Mouse (Mus musculus): ENCODE results near the gene Pi4kb.

The Pi4kb gene

DNA sequence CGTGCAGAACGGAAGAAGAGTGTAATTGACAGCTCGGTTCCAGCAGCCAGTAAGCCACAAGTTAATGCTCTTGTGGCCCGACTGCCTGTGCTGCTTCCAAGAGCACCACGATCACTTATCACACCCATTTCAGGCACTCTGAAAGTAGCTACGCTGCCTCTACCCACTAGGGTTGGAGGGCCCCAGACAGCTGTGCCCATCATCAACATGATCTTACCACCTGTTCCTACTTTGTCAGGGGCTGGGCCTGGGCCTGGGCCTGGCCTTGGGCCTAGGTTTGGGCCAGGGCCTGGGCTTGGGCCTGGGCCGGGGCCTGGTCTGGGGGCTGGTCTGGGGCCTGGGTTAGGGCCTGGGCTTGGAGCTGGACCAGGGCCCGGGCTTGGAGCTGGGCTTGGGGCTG is 16.2 kb upstream of the Pi4kb start:
- no peak for DNase-seq

DNA sequence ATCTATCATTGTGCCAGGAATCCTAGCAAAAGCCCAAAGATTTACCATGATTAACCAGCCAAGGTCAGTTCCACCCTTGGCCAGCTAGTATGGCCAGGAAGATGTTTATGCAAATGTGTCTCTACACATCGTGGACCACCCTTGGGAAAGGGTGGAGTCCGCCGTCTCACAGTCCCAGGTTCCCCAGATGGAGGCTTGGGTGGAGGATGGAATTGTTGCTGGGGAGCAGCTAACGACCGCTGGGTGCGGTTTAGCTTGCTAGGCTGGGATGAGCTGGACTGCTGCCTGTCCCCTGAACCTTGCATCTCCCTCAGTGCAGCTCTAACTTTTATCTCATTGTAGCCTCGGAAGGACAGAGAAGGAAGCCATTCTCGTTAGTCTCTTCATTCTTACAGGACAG is 14.7 kb upstream of the Pi4kb start:
- no peak for DNase-seq

DNA sequence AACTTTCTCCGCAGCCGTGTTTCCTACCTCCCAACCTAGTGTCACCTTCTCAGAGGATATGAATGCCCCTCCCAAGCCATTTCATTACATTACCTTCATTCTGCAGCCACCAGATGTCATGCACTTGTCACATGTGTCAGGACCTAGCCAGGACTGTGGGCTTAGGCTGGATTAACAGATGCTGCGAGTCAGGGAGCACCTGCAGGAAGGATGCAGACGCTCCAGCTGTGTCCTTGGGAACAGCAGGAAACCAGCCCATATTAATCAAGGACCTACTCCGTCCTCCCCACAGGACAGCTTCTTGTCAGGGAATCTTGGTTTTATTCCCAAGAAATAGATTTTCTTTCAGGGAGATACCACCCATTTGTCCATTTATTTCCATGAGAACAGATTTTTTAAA is 14.2 kb upstream of the Pi4kb start:
- no peak for DNase-seq

DNA sequence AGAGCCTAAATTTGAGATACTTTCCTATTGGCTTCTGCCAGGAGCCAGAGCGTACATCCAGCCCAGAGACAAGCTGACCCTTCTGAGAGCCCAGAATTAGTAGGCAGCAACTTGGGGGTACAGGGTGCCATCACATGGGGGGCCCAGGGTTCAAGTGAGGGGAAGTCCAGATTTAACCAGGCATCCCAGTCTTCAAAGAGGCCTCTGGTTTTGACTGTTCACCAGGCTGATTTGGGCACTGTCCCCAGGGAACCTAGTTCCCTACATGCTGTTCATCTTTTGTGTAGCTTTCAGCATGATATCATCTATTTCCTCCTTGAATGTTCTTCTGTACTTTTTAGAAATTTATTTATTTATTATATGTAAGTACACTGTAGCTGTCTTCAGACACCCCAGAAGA is 9.5 kb upstream of the Pi4kb start:
- no peak for DNase-seq

DNA sequence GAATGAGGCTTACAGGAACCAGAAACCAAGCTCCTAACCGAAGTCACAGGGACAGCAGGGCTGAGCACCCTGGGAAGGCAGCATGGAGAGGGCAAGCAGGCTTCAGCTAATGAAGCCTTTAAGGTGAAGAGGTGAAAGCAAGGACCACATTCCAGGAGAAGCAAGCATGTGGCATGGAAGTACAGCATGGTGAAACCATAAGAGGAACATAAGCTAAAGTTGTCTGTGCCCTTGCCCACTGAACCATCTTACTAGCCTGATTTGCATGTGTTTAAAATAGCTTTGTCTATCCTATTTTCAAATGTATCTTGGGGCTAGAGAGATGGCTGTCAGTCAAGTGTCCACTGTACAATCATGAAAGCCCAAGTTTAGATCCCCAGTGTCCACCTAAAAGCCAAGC is 8.7 kb upstream of the Pi4kb start:
- DNase-seq, result no peak

DNA sequence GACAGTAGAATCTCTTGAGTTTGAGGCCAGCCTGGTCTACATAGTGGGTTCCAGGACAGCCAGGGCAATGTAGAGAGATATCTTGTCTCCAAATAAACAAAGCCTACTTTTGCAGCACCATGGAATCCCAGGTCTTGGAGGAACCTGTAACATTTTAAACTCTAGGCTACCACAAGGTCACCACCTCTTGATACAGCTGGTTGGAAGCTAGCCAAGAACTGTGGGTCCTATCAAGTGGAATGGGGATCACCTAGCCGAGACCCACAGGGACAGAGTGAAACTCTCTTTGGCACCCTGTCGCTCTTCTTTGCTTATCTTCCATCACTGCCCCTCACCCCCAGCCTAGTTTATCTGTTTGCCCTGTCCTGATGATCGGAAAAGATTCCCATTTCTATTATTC is 2.0 kb upstream of the Pi4kb start:
- DNase-seq, result no peak

DNA sequence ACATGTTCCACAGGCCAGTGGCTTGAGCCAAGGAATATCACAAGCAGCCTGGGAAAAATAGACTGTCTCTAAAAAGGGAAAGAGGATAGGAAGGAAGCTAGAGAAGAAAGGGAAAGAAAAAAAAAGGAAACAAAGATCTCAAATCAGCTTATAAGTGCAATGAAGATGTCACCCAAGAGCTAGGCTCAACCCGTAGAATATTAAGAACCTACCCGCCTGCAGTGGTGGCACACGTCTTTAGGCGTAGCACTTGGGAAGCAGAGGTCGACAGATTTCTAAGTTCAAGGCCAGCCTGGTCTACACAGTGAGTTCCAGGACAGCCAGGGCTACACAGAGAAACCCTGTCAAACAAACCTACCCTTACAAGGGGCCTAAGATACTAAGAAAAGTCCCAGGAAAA is 911 bp upstream of the Pi4kb start:
- DNase-seq, result no peak

DNA sequence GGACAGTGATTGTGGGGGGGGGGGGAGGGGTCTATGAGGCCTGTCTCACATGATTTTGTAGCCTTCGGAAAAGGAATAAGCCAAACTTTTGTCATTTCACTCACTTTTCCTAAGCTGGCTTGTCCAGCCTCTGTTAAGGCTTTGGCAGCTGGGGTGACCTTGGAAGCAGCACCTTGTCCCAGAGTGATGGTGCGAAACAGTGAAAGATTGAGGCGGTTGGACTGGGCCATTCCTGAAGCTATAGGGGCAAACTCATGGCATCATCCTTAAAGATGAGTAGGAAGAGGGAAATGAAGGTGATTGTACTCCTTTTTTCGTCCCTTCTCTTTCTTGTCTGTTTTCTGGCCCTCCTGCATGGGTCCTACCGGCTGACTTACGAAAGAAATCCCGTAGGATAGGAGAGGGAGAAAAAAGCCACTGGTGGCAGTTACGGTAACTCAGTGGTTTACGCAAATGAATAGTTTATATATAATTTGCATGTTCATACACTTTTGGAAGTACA is 454 bp upstream of the Pi4kb start:
- DNase-seq, result no peak

DNA sequence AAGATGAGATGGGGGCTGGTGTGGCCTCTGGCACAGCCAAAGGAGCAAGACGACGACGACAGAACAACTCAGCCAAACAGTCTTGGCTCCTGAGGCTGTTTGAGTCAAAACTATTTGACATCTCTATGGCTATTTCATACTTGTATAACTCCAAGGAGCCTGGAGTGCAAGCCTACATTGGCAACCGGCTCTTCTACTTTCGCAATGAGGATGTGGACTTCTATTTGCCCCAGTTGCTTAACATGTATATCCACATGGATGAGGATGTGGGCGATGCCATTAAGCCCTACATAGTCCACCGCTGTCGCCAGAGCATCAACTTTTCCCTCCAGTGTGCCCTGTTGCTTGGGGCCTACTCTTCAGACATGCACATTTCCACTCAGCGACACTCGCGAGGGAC is 9.8 kb downstream of the Pi4kb start:
- DNase-seq, result peak; percentile 25

DNA sequence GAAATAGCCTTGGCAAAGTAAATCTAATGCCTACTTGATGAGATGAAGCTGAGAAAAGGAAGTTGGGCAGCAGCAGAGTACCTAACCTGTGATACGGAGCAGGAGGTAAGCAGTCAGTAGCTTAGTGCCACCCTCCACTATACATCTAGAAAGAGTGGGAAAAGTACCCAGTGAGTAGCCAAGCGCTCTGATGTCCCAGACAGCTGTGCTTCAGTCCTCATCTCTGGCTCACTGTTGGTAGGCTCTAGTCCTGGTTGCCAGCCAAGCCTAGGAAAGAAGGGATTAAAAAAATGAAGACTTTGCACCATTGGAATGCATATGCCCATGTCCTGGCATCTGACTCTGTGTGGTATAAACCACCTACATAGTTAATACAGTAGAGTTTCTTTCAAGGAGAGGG is 11.0 kb downstream of the Pi4kb start:
- no peak for DNase-seq

DNA sequence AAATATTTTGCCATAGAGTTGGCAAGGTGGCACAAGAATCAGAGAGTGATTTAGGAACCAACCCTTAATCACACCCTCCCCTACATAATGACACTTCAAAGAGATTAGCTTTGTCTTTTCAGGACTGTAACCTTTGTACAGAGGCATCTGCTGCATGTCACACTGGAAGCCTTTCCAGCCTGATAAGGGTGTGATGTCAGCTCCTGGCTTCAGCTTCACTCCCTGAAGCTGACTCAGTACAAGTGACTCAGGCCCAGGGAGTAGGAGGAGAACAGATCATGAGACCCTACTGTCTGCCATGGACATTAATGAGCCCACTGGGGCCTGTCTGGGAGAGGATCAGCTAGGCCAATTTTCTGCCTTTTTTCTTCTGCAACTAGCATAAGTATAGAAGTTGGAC is 13.0 kb downstream of the Pi4kb start:
- DNase-seq, result peak; percentile 49

DNA sequence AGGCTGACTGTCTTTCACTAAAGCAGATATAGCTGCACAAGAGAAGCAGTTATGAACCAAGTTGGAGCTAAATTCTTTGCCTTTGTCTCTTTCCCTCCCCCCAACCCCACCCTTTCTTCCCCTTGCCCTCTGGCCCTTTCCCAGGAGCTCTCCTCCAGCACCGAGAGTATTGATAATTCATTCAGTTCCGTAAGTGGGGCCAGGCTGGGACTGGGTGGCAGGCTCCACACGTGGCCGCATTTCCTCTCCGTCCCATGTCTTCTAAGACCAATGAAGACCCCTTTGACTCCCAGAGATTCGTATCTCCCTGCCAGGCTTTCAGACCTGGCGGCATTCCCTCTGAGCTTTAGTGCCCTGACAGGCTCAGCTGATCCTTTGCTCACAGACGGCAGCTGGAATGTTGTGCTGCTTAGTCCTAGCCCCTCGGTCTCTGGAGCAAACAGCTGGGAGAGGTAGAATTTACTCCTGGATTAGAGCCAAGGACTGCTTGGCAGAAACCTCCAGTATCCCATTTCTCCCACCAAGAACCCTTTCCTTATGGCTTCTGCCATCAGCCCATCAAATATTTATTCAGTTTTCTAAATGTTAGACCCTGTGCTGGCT is 14.7 kb downstream of the Pi4kb start:
- DNase-seq, result peak; percentile 41

DNA sequence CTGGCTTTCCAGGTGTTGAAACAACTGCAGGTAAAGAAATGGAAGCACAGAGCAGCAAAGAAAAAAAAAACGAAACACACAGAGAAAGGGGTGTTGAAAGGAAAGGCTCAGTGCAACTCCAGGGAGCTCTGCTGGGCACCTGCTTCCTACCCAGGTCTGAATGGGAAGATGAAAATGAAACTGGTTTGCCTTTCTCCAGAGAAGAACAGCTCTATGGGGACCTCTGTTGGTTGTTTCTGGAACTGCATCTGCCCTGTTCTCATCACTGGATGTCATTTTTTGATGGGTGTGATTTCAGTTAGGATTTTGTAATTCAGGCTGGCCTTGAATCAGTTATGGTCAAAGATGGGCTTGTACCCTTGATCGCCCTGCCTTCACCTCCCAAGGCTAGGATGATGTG is 22.4 kb downstream of the Pi4kb start:
- DNase-seq, result peak; percentile 91

DNA sequence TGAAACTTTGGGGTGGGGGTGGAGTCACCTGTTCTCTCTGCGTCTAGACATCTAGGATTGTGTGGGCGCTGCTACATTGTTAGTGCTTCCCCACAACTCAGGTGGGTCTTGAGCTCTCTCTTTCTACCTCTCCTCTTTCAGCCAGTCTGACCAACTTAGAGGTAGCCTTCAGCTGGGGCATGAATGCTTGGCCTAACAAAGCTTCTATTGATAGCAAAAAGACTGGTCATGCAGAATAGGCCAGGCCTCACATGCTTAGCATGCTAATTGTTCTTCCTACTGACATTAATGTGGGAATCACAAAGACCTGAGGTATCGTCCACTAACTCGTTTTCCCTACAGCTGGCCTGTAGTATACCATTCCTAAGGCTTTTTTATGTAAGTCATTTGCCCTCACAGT is 28.0 kb downstream of the Pi4kb start:
- no peak for DNase-seq

DNA sequence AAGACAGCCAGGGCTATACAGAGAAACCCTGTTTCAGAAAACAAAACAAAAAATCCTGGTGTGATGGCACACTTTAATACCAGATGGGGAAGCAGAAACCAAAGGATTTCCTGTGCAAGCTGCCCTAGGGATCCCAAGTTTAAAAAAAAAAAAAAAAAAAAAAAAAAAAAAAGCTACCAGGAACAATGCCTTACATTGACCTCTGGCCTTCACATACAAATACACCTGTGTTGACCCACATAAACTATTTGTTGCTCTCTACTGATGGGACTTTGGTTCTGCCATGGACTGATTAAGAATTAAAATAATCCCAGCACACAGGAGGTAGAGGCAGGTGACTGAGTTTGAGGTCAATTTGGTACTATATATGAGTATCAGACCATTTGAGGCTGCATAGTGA is 28.7 kb downstream of the Pi4kb start:
- no peak for DNase-seq

DNA sequence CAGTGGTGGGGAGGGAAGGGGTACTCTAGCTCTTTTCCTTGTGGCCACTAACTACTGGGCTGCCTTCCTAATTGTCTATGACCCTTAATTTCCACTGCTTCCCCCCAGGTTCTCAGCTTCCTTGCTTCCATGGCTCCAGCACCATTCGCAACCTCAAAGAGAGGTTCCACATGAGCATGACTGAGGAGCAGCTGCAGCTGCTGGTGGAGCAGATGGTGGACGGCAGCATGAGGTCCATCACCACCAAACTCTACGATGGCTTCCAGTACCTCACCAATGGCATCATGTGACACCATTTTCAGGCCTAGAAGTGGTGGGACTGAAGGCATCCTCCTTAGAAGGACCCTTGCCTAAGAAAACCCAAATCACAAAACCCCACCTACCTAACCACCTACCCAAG is 31.1 kb downstream of the Pi4kb start:
- no peak for DNase-seq

DNA sequence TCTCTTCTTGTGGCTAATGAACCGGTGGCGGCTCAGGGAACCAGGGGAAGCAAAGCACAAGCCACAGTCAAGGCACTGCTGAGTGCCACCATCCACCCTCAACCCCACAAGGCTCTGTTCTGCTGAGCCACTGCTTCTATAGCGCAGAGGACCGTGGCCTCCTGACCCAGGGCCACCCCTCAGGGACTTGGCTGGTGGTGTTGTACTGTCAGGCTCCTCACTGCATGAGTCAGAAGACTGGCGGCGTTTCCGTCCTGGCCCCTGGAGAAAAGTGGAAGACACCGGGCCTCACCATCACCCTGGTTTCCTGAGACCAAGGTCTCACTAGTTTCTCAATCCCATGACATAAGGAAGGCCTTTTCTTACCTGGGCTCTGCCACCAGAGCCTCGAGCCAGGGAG is 33.2 kb downstream of the Pi4kb start:
- DNase-seq, result no peak

DNA sequence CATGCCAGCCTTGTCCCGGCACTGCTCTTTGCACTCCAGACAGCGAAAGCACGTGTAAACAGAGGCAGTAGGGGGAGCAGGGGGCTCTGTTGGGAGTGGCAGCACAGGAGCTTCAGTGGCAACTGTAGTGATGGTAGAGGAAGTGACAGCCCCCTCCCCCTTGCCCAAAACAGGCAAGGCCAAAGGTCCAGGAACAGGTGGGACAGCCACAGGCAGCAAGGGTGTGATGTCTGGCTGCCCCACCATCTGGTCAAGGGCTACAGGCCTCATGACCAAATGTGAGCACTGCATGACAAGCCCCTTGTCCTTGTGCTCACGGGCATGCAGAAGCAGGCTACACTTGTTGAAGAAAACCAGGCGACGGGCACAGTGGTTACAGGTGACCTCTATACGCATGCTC is 35.9 kb downstream of the Pi4kb start:
- no peak for DNase-seq

DNA sequence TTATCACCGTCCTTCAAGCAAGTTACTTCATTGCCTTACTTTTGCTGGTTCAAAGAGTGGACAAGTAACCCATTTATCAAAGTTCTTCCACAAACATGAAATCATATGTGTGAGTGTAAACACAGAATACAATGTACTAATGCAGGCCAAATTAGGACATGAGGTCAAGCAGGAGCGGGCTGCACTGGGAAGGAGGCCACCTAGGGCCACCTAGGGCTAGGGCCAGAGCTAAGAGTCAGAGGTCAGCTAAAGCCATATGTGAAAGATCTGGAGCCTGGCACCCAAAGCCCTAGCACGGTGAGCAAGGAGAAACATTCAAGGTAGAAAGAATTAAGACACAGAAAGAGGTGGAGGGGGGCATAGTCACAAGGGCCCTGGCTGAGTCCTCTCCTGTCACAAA is 38.5 kb downstream of the Pi4kb start:
- no peak for DNase-seq

DNA sequence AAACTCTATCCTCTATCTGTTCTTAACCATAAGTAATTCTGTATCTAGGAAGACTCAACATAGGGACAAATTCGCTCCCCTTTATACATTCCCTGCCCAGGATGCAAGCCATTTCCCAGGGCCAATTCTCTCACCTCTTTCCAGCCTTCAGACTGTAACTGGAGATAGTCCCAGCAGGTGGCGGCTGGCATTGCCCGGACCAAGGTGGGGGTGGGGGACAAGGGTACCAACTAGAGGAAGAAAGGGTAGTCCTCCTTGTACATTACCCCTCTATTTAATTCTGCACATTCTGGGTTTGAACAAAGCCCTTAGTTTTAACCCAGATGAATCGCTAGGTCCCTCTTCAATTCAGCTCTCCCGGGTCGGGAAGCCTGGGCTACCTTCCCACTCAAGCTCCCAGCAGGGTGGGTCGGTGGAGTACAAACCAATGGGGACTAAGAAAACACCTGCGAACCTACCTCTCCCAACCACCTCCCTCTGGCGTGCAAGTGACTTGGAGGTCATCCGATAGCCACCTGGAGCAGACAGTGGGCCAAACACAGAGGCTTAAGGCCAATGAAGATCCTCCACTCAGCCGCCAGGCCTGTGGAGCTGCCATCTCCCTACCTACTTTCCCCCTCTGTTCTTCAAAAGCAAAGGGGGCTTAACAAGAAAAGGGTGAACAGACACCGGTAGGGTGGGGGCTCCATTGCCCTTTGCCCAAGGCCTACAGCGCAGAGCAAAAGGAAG is 39.3 kb downstream of the Pi4kb start:
- DNase-seq, result no peak

DNA sequence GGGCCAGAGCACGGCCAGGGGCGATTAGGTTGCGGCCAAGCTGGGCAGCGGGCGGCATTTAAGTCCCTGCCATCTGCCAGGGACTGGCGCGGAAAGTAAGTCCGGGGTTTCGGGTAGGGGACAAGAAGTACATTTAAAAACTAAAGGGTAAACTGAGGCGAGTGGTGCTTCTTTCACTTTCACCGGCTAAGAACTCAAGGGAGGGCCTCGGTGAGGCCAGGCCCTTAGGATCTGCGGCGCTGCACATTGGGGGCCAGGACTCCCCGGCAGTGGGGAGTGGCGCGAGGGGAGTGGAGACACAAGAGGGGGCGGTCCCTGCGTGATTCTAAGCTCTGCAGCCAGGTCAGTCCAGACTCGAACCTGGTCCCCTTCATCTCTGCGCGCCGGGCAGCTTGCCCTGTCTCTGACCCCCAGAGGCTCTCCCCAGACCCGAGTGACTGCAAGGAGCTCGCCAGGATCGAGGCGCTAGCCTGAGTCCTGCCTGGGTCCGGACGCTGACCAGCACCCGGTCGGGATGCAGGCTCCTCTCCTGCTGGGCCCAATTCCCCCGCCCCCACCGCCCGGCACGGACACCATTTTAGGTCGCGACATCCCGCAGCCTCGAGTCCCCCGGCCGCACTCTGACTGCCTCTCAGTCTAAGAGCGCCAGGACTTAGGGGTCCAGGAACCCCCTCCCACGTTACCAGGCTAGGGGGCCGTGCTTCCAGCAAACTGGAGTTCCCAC is 40.1 kb downstream of the Pi4kb start:
- peak; percentile 75 for DNase-seq

DNA sequence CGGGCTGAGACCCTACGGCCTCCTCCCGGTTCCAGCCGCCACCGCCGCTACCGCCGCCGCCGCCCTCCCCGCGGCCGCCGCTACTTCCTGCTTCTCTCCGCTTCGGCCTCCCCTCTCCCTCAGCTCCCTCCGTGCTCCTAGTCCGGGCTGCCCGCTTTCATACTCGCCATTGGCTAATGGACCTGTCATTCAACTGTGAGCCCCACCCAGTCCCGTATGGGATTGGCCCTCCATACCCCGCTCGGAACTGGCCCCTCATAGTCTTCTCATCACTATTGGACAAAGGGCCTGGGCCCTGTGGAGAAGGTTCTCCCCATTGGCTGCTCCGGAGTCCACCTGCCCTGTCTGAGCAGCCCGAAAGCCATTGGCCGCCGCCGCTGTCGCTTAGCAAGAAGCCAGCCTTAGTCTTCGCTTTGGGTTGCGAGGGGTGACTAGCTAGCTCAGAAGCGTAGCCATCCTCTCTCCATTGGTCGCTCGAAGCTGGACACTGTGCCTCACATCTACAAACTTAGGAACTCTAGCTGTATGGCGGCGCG is 40.9 kb downstream of the Pi4kb start, which contains the start of gene Zfp687:
Gene Zfp687 (minus strand): TSS at position 112 of the 536 bp plus-strand sequence.
- DNase-seq, result peak; percentile 100

DNA sequence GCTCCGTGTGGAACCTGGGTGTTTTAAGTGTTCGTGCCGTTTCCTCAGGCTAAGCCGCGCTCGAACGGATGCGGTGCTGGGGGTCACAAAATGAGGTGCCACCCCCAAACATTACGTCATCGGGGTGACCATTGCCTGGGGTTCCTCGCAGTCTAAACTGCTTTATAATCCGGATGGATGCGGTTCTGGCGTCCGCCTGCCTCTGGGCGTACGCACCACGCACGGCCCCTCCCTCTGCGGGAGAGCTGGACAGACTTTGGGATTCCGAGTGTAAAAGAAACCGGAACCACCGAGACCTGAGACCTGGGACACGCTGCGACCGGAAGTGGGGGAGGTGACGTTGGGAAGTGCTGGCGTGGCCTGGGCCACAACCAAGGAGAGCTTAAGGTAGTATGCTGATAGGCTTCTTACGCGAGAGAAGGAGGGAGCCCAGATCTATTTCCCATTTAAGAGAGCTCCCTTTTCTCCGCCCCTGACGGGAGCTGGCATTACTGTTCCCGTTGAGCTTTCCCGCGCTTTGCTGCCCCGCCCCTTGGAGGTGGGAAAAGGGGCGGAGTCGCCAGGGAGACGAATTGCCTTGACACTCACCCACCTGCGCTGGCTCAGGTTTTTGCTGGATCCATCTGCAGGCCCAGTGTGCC is 41.5 kb downstream of the Pi4kb start:
- DNase-seq, result peak; percentile 93
